Mouse (Mus musculus) left cerebral cortex, adult 11 months (tissue): Measurements from ENCODE around the gene Capn7.

ENCODE experiments used
- DNase-seq: peaks from one replicate; pipeline ENCODE4 v3.0.0; 2022; ENCODE audit warnings: low spot score

Capn7 gene

DNA sequence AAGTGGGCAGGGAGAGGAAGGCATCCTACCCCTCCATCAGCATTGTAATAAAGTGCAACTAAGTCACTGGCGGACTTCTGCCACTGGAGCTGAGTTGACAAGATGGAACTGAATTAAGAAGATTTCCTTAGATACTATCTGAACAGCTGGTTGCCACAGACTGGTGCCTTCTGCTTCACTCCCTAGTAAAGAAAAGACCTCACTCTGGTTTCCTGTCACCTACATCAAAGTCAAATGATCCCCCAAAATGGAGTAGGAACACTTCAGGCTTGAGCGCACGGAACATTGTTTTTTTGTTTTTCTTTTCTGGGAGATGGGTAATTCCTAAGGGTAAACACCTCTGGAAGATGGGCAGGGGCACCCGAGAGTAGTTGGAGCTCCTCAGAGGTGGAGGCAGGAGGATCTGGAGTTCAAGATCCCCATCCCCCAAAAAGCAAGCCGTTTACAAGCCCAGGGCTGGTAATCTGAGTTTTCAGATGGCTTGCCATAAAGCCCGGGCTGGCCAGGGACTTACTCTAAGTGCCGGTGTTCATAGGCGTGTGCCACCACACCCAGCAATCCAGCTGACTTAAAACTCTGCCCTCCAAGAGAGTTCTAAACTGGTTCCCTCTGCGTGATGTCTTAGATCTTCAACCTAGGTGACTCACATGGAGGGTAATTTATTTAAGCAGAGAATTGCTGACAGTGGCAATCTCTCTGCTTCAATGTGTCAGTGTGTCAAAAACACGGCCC is 78.0 kb downstream of the Capn7 start:
- DNase-seq, result no peak

GRCm38 (mm10) chr14:31414967-31415376 is 78.5 kb downstream of the Capn7 start:
- no peak for DNase-seq

DNA sequence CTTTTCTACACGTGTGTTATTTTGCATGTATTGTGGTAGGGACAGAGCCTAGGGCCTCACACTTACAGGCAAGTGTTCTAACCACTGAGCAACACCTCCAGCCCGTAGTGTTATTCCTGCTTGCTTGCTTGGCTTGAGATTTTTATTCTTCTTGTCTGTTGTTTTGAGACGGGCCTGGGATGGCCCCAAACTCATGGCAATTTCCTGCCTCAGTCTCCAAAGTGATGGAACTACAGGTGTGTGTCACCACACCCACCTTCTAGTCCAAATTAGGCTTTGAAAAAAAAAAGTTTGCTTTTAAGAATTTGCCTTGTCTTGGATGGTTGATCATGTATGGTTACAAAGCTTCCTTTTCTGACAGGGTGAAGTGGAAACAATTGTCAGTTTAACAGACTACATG is 80.0 kb downstream of the Capn7 start:
- no peak for DNase-seq

GRCm38 (mm10) chr14:31416835-31417549 is 80.6 kb downstream of the Capn7 start:
- DNase-seq, result no peak

DNA sequence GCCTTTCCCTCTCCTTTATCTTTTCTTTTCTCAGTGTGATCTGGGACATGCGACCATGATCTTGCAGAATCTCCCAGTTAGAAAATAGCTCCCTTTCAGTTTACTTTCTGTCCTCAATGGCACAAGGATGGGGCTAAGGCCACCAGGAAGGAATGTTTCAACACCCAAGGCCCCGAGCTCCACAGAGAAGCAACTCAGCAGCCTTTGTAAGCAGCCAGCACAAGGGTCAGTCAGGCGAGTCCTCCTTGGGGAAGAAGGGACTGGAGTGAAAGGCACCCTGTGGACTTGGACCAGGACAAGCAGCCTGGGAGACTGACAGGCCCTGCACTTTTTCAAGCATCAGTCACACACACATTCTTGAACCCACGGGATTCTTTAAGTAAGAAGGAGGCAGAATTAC is 82.8 kb downstream of the Capn7 start:
- no peak for DNase-seq

DNA sequence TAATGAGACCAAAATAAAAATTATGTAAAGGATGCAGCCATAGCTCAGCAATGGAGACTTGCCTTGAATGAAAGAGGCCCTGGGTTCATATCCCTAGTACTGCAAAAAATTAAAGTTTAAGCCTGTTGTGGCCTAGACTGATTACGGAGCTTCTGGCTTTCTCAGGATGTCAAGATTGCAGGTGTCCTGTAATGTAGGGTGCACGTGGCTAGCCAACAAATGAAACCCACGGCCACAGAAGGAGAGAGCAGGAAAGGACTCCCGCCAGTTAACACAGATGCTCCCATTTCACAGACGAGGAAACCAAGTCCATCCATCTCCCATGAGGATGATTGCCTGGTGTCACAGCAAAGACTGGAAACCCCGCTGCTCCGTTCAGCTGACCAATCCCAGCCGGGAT is 83.7 kb downstream of the Capn7 start:
- no peak for DNase-seq

DNA sequence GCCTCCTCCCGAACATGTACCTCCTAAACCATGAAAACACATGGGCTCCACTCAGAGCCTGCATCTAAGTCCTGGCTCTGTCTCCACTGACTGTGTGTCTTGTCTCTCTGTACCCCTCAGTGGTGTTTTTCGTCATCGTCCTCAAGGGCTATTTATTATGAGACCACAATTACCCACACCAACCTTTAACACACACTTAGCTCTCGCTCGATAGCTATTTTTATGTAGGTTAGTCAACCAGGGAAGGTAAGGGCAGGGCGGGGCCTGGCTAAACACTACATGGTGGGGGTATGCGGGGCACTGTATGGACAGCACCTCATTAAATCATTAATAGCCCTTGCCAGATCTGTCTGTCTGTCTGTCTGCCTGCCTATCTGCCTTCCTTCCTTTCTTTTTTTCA is 84.1 kb downstream of the Capn7 start:
- no peak for DNase-seq

DNA sequence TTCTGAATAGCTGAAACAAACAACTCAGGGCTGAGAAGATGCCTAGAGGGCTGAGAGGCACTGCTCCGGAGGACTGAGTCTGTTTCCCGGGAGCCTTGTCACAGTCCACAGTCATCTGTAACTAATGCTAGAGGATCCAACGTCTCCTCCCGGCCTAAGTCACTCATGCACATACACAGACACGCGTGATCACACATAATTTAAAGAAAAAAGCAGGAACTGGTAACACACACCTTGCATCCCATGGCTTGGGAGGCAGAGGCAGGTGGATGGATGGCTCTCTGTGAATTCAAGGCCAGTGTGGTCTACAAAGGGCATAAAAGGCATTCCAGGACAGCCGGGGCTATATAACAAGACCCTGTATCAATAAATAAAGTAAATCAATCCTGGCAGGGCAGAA is 84.5 kb downstream of the Capn7 start:
- no peak for DNase-seq
